Mouse (Mus musculus): ENCODE results near the gene Rpl28.

GRCm38 (mm10) chr7:4747156-4747899 is 45.3 kb upstream of the Rpl28 start:
- no peak for TF ChIP-seq POLR2A (IDR thresholded peaks at IDR 0.05; ENCODE audit: borderline replicate concordance, low read depth, low read length)
- TF ChIP-seq CTCF (IDR thresholded peaks at IDR 0.05; ENCODE audit: low read depth, low read length): no peak

All from bone marrow macrophage, adult 2 months (primary cell).